Mouse (Mus musculus): ENCODE results near the gene Tlr6.

DNA sequence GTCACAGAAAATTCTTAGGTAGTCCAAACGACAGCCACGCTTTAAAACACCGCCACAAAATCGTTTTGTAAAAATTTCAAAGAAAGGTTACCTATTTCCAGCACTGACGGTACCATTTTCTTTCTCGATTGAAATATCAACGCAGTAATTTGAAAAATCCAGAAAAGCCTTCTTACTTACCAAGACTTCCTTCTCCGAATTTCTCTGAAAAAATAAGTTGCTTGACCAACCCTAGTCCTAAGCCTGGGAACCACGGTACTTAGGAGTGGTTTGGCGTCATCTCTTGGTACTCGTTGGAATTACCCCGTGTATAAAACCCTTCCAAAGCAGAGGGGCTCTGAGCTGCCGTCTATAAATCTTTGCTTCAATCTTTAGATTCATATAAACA, at the start of gene Tlr6:
- TF ChIP-seq CTCF (IDR thresholded peaks at IDR 0.05; ENCODE audit: control insufficient read depth, insufficient read depth, low read length) (no peak), POLR2A (IDR thresholded peaks at IDR 0.05; ENCODE audit: borderline replicate concordance, control insufficient read depth, low read depth, low read length) (no peak)

Data from bone marrow, adult 2 months (tissue).